Mouse (Mus musculus): ENCODE measurements around the gene Slpi. TPM values are rescaled to one million over a fixed set of nuclear protein-coding genes. Genes with fewer than 3 reads are reported as not detected.

Gene Slpi
- polyA plus RNA-seq, 1 experiment from 2014 or later: 82.5 TPM

DNA sequence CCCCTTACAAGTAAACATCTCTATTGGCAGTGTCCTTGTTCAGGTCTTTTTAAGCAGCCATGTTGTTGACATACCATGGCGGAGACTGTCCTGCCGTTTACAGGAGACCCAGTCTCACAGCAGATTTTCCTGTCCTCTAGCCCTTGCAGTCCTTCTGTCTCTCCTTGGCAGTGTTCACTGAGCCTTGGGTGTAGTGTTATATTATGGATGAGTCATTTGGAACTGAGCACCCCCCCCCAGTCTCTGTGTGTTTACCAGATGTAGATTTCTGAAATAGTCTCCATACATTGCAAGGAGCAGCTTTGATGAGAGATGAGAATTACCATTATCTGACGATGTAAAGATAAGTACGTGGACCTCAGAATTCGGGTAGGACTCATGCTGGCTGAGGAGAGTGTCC, 76.3 kb downstream of the Slpi start:
- no peak for ATAC-seq
- no peak overlapping the region for H3K4me3 ChIP-seq (ENCODE audit: low read depth, low read length)
- no peak for TF ChIP-seq CTCF (IDR thresholded peaks at IDR 0.05; ENCODE audit: low read depth)

More for the DNA sequence above, 76.3 kb downstream of the Slpi start:
- Histone ChIP-seq H3K4me1 (replicated peaks; ENCODE audit: control insufficient read depth, insufficient read depth, low read length) (no peaks in the 10 kb centered on the region), H3K27me3 (replicated peaks; ENCODE audit: control insufficient read depth, insufficient read depth, low read length) (no peaks in the 10 kb centered on the region), H3K27ac (ENCODE audit: low read depth, low read length) (no peak overlapping the region), H3K36me3 (ENCODE audit: control insufficient read depth, insufficient read depth) (no peaks in the 10 kb centered on the region), H3K9me3 (ENCODE audit: control insufficient read depth) (no peaks in the 10 kb centered on the region), H3K4me2 (replicated peaks; ENCODE audit: low read depth) (no peak overlapping the region), H3K9ac (ENCODE audit: low read depth, low read length) (no peak overlapping the region)
- WGBS: 77% methylated on average over 5 of the region's 5 CpGs

Small RNA genes lying within 50 kb of the gene (microRNA-seq; reads per million reads assigned to microRNA genes)
- gene Mir7678: not detected

Other genes starting within 250 kb of the Slpi start
- 0.07 and 0.21 TPM in 2 replicates for gene Kcns1, start 218.0 kb downstream of the Slpi start, polyA plus RNA-seq (2015; fragmentation: Nextera tagmentation; extraction: Ambion mirVana)
- gene Wfdc5, start 206.4 kb downstream of the Slpi start, polyA plus RNA-seq (2015; fragmentation: Nextera tagmentation; extraction: Ambion mirVana): 0.44 TPM in 1 of 2 replicates, not detected in the other
- gene Wfdc12, start 198.5 kb downstream of the Slpi start, polyA plus RNA-seq (2015; fragmentation: Nextera tagmentation; extraction: Ambion mirVana): not detected in 2 replicates
- gene Wfdc15a, start 189.0 kb downstream of the Slpi start, polyA plus RNA-seq (2015; fragmentation: Nextera tagmentation; extraction: Ambion mirVana): not detected in 2 replicates
- gene Wfdc15b, start 167.4 kb downstream of the Slpi start, polyA plus RNA-seq (2015; fragmentation: Nextera tagmentation; extraction: Ambion mirVana): 1.3 and 2.6 TPM in 2 replicates
- not detected in 2 replicates for gene Svs2, start 150.6 kb downstream of the Slpi start, polyA plus RNA-seq (2015; fragmentation: Nextera tagmentation; extraction: Ambion mirVana)
- not detected in 2 replicates for gene Svs3b, start 132.5 kb downstream of the Slpi start, polyA plus RNA-seq (2015; fragmentation: Nextera tagmentation; extraction: Ambion mirVana)
- not detected in 2 replicates for gene Svs4, start 110.6 kb downstream of the Slpi start, polyA plus RNA-seq (2015; fragmentation: Nextera tagmentation; extraction: Ambion mirVana)
- not detected in 2 replicates for gene Svs3a, start 99.8 kb downstream of the Slpi start, polyA plus RNA-seq (2015; fragmentation: Nextera tagmentation; extraction: Ambion mirVana)
- not detected in 2 replicates for gene Svs6, start 72.3 kb downstream of the Slpi start, polyA plus RNA-seq (2015; fragmentation: Nextera tagmentation; extraction: Ambion mirVana)
- not detected in 2 replicates for gene Svs5, start 56.4 kb downstream of the Slpi start, polyA plus RNA-seq (2015; fragmentation: Nextera tagmentation; extraction: Ambion mirVana)
- gene Rbpjl, start 14.0 kb upstream of the Slpi start, polyA plus RNA-seq (2015; fragmentation: Nextera tagmentation; extraction: Ambion mirVana): 0.12 and 0.16 TPM in 2 replicates
- 1.9 and 2.4 TPM in 2 replicates for gene Matn4, start 16.1 kb upstream of the Slpi start, polyA plus RNA-seq (2015; fragmentation: Nextera tagmentation; extraction: Ambion mirVana)
- 92.0 and 103 TPM in 2 replicates for gene Sdc4, start 54.8 kb upstream of the Slpi start, polyA plus RNA-seq (2015; fragmentation: Nextera tagmentation; extraction: Ambion mirVana)
- 58.7 and 62.3 TPM in 2 replicates for gene Sys1, start 67.9 kb upstream of the Slpi start, polyA plus RNA-seq (2015; fragmentation: Nextera tagmentation; extraction: Ambion mirVana)
- 21.4 and 29.1 TPM in 2 replicates for gene Gm20458, start 71.9 kb upstream of the Slpi start, polyA plus RNA-seq (2015; fragmentation: Nextera tagmentation; extraction: Ambion mirVana)
- gene Trp53tg5, start 84.6 kb upstream of the Slpi start, polyA plus RNA-seq (2015; fragmentation: Nextera tagmentation; extraction: Ambion mirVana): not detected in 2 replicates
- gene Dbndd2, start 97.0 kb upstream of the Slpi start, polyA plus RNA-seq (2015; fragmentation: Nextera tagmentation; extraction: Ambion mirVana): 15.9 and 18.8 TPM in 2 replicates
- gene Pigt, start 108.4 kb upstream of the Slpi start, polyA plus RNA-seq (2015; fragmentation: Nextera tagmentation; extraction: Ambion mirVana): 75.8 and 83.0 TPM in 2 replicates
- gene Wfdc2, start 173.3 kb upstream of the Slpi start, polyA plus RNA-seq (2015; fragmentation: Nextera tagmentation; extraction: Ambion mirVana): 6.5 and 11.9 TPM in 2 replicates
- gene Spint3, start 184.4 kb upstream of the Slpi start, polyA plus RNA-seq (2015; fragmentation: Nextera tagmentation; extraction: Ambion mirVana): not detected in 2 replicates
- gene Wfdc6a, start 196.4 kb upstream of the Slpi start, polyA plus RNA-seq (2015; fragmentation: Nextera tagmentation; extraction: Ambion mirVana): 0.14 TPM in 1 of 2 replicates, not detected in the other
- not detected in 2 replicates for gene Eppin, start 204.5 kb upstream of the Slpi start, polyA plus RNA-seq (2015; fragmentation: Nextera tagmentation; extraction: Ambion mirVana)
- gene Wfdc6b, start 224.4 kb upstream of the Slpi start, polyA plus RNA-seq (2015; fragmentation: Nextera tagmentation; extraction: Ambion mirVana): not detected in 2 replicates
- gene Wfdc8, start 224.5 kb upstream of the Slpi start, polyA plus RNA-seq (2015; fragmentation: Nextera tagmentation; extraction: Ambion mirVana): not detected in 2 replicates
- gene Wfdc16, start 249.7 kb upstream of the Slpi start, polyA plus RNA-seq (2015; fragmentation: Nextera tagmentation; extraction: Ambion mirVana): not detected in 2 replicates